Mouse (Mus musculus) myocyte (in vitro differentiated cells): ENCODE results near the gene Rbm6.

Experiments used
- CEBPB ChIP-seq: IDR thresholded peaks from 2 replicates; pipeline ENCODE4 v1.6.1; 2011; ENCODE audit warnings: mild to moderate bottlenecking, moderate library complexity; ENCODE audit not compliant: poor library complexity, insufficient read depth, severe bottlenecking
- MAX ChIP-seq: IDR thresholded peaks from one replicate; pipeline ENCODE4 v1.6.1; 2011; ENCODE audit warnings: low read depth, mild to moderate bottlenecking, control low read depth
- MYOG ChIP-seq, 3 experiments: IDR thresholded peaks; one replicate each; pipeline ENCODE4 v1.6.1; 2011; ENCODE audit warnings: control low read depth in 2 of 3, low read depth in 2 of 3, mild to moderate bottlenecking in 2 of 3; ENCODE audit not compliant: insufficient read length in 2 of 3, control insufficient read depth in 1 of 3, insufficient read depth in 1 of 3
- POLR2A ChIP-seq: IDR thresholded peaks from one replicate; pipeline ENCODE4 v1.6.1; 2011; ENCODE audit warnings: low read depth, mild to moderate bottlenecking, control low read depth, moderate library complexity; ENCODE audit not compliant: insufficient read length
- REST ChIP-seq: IDR thresholded peaks from one replicate; pipeline ENCODE4 v1.6.1; 2011; ENCODE audit warnings: mild to moderate bottlenecking, control low read depth, moderate library complexity; ENCODE audit not compliant: insufficient read depth, insufficient read length
- SRF ChIP-seq: IDR thresholded peaks from one replicate; pipeline ENCODE4 v1.6.1; 2011; ENCODE audit warnings: low read depth; ENCODE audit not compliant: control insufficient read depth, insufficient read length
- TCF12 ChIP-seq: IDR thresholded peaks from one replicate; pipeline ENCODE4 v1.6.1; 2011; ENCODE audit warnings: mild to moderate bottlenecking, control low read depth; ENCODE audit not compliant: poor library complexity, insufficient read depth, severe bottlenecking

DNA sequence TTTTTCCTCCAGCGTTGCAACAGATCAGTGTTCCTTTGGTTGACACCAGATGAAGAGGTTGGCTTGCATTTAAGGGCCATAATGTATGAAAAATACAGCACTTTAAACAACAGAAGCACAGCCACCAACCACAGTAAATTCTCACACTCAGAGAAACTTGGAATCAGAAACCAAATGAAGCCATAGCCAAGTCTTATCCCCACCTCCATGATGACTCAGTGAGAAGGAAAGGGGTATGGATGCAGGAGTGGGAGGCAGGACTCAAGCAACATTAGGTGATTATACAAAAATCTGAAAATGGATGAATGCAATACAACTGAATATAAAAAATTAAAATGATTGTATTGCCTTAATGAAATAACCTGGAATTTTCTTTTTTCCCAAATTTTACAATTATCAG is 34.2 kb downstream of the Rbm6 start:
- no peak for TF ChIP-seq POLR2A
- TF ChIP-seq CEBPB = no peak
- no peak for TF ChIP-seq MYOG (IDR thresholded peaks at IDR 0.05; ENCODE audit: control insufficient read depth in 1 of 3, insufficient read depth in 1 of 3, insufficient read length in 2 of 3, low read depth in 2 of 3)
- no peak for TF ChIP-seq MAX
- no peak for TF ChIP-seq REST
- TF ChIP-seq TCF12 = no peak
- TF ChIP-seq SRF = no peak
